Mouse (Mus musculus) kidney, embryonic 16.5 days (tissue): ENCODE results near the gene Krt78. TPM values are rescaled to one million over a fixed set of nuclear protein-coding genes. Genes with fewer than 3 reads are reported as not detected.

Experiments used
- ATAC-seq: fragments of 200-750 bp; cut with Nextera tagmentation; 2 replicates; pipeline ENCODE4 v1.8.0; 2017; ENCODE audit warnings: moderate TSS enrichment; ENCODE audit not compliant: low FRiP score, low TSS enrichment
- H3K27ac ChIP-seq: fragments of 300-500 bp; sonication (generic); 2 replicates; pipeline ENCODE4 v1.5.1; 2014; ENCODE audit warnings: low read length
- H3K27me3 ChIP-seq: fragments of 300-500 bp; sonication (generic); 2 replicates; pipeline ENCODE4 v1.6.1; 2014; ENCODE audit warnings: low read length, control low read depth, mixed read lengths; ENCODE audit not compliant: insufficient read depth
- H3K36me3 ChIP-seq: fragments of 300-500 bp; sonication (generic); 2 replicates; pipeline ENCODE4 v1.6.1; 2014; ENCODE audit warnings: low read length, control low read depth, mixed read lengths; ENCODE audit not compliant: insufficient read depth
- H3K4me1 ChIP-seq: fragments of 300-500 bp; sonication (generic); 2 replicates; pipeline ENCODE4 v1.6.1; 2014; ENCODE audit warnings: low read length, control low read depth, mixed read lengths; ENCODE audit not compliant: insufficient read depth
- H3K4me2 ChIP-seq: fragments of 300-500 bp; sonication (generic); replicated peaks from 2 replicates; pipeline ENCODE4 v1.6.1; 2014; ENCODE audit warnings: low read depth, low read length
- H3K4me3 ChIP-seq: fragments of 300-500 bp; sonication (generic); 2 replicates; pipeline ENCODE4 v1.5.1; 2014; ENCODE audit warnings: mild to moderate bottlenecking, low read length
- H3K9ac ChIP-seq: fragments of 300-500 bp; sonication (generic); replicated peaks from 2 replicates; pipeline ENCODE4 v1.6.1; 2014; ENCODE audit warnings: low read length
- H3K9me3 ChIP-seq: fragments of 300-500 bp; sonication (generic); 2 replicates; pipeline ENCODE4 v1.6.1; 2016; ENCODE audit warnings: low read length, control low read depth
- WGBS: fragments of 180-500 bp; shearing (Covaris S2); extraction: QIAGEN DNeasy Blood & Tissue Kit; methylation state at CpG from one replicate; pipeline ENCODE4 v1.1.7; 2014; 5-methylcytosine and 5-hydroxymethylcytosine counted together
- polyA plus RNA-seq: library from polyadenylated mRNA; unstranded; fragments of >200 nt; fragmentation: Nextera tagmentation; extraction: Ambion mirVana; gene quantifications from 2 replicates; pipeline ENCODE4 v1.2.1, GENCODE M21; 2015

Krt78 gene
- polyA plus RNA-seq, 1 experiment from 2014 or later: 0.16 TPM

DNA sequence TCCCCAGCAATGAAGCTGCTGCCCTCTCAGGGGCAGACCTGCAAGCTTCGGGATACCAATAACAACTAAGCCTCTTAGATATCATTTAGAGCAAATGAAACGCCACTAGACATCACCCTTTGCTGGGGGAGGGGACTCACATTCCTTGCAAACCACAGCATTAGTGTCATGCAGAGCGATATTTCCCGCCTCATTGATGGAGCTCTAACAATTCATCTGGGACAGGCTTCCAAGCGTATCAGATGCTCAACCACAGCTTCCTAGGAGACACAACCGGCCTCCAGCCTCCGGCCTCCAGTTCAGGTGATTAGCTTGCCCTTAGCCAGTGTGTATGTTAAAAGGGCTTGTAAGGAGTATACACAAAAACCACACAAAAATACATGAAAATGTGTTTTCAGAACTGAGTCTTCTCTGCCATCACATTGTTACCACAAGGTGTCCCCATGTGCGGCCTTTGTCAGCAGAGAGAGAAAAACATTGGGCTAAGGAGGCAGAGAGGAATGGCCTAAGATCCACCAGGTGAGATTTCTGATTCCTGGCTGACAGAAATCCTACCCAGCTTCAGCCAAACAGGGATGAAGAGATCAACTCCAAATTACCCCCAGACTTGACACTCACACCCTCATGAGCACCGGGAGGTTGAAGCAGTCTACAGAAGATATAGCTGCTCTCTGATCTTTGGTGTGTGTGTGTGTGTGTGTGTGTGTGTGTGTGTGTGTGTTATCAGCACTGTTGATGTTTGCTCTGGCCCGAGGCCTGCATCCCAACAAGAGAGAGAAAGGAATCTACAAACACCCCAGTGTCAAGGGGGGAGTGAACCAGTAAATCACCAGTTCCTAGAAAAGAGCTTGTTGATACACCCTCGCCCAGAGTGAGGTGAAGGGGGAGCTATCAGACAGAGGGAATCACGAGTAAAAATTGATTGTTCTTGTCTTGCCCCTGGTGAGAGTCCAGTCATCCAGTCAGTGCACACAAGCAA lies 51.6 kb downstream of the Krt78 start:
- Histone ChIP-seq H3K4me2 (no peak overlapping the region), H3K9me3 (no peaks in the 10 kb centered on the region), H3K27me3 (no peaks in the 10 kb centered on the region), H3K4me3 (no peak overlapping the region), H3K36me3 (no peaks in the 10 kb centered on the region), H3K4me1 (no peaks in the 10 kb centered on the region), H3K27ac (no peak overlapping the region), H3K9ac (no peak overlapping the region)
- 53% methylated on average over 12 of the region's 12 CpGs for WGBS
- ATAC-seq: no peak

Other genes with a start within 250 kb of the Krt78 start
- 0.26 and 0.67 TPM in 2 replicates for gene Krt5, start 241.4 kb downstream of the Krt78 start, polyA plus RNA-seq
- gene Krt71, start 211.2 kb downstream of the Krt78 start, polyA plus RNA-seq: not detected in 2 replicates
- gene Krt72, start 167.8 kb downstream of the Krt78 start, polyA plus RNA-seq: not detected in 2 replicates
- not detected in 2 replicates for gene Krt73, start 151.9 kb downstream of the Krt78 start, polyA plus RNA-seq
- gene Krt2, start 136.1 kb downstream of the Krt78 start, polyA plus RNA-seq: not detected in 2 replicates
- 0.57 and 0.77 TPM in 2 replicates for gene Krt1, start 103.5 kb downstream of the Krt78 start, polyA plus RNA-seq
- 0.06 TPM in 1 of 2 replicates, not detected in the other for gene Krt77, start 84.6 kb downstream of the Krt78 start, polyA plus RNA-seq
- not detected in 2 replicates for gene Krt76, start 61.4 kb downstream of the Krt78 start, polyA plus RNA-seq
- gene Krt4, start 29.6 kb downstream of the Krt78 start, polyA plus RNA-seq: 0.42 and 0.82 TPM in 2 replicates
- 0.41 and 0.42 TPM in 2 replicates for gene Krt79, start 14.0 kb downstream of the Krt78 start, polyA plus RNA-seq
- gene Krt8, start 50.2 kb upstream of the Krt78 start, polyA plus RNA-seq: 267 and 282 TPM in 2 replicates
- gene Krt18, start 73.9 kb upstream of the Krt78 start, polyA plus RNA-seq: 216 and 223 TPM in 2 replicates
- gene Eif4b, start 119.5 kb upstream of the Krt78 start, polyA plus RNA-seq: 137 and 140 TPM in 2 replicates
- gene Tns2, start 146.1 kb upstream of the Krt78 start, polyA plus RNA-seq: 51.2 and 56.3 TPM in 2 replicates
- 19.0 and 22.4 TPM in 2 replicates for gene Spryd3, start 181.9 kb upstream of the Krt78 start, polyA plus RNA-seq
- 33.0 and 33.9 TPM in 2 replicates for gene Igfbp6, start 190.1 kb upstream of the Krt78 start, polyA plus RNA-seq
- 0.40 and 0.41 TPM in 2 replicates for gene Soat2, start 196.2 kb upstream of the Krt78 start, polyA plus RNA-seq
- 82.1 and 88.7 TPM in 2 replicates for gene Zfp740, start 249.0 kb upstream of the Krt78 start, polyA plus RNA-seq